8 mouse cellular contexts compared by ENCODE assay signal in genomic region chr11:98774582-98775347, GRCm38 (mm10). TPM values are rescaled to one million over a fixed set of nuclear protein-coding genes. Genes with fewer than 3 reads are reported as not detected.
DNase-seq lines count a peak whose midpoint lies in the region; ATAC-seq and TF ChIP-seq lines count a peak whose summit lies in the region.

TSS of gene Nr1d1 (minus strand) at chr11:98775333.

- peak within 1 kb of the TSS; percentile 84 for H3K4me2 ChIP-seq in intestine, embryonic 14.5 days (ENCODE audit: low read length)
- H3K4me2 ChIP-seq in midbrain, embryonic 11.5 days: peak within 1 kb of the TSS; percentile 56

- H3K36me3 ChIP-seq in intestine, embryonic 14.5 days (ENCODE audit: control insufficient read depth, insufficient read depth, low read length): peaks cover 8% of the 10 kb centered on the region; the same call in 1 of the 2 replicates
- H3K36me3 ChIP-seq in midbrain, embryonic 11.5 days (ENCODE audit: control insufficient read depth, insufficient read depth, low read length): no peaks in the 10 kb centered on the region

- H3K27ac ChIP-seq in layer of hippocampus, adult 2 months: peak within 1 kb of the TSS; percentile 99
- peak within 1 kb of the TSS; percentile 93 for H3K27ac ChIP-seq in intestine, embryonic 14.5 days (ENCODE audit: low read depth)
- 0 out of 2 replicates have a peak within 1 kb of the TSS, but pooled peaks have one; percentile 14 for H3K27ac ChIP-seq in midbrain, embryonic 11.5 days (ENCODE audit: low read depth, low read length)

- no peak for DNase-seq in layer of hippocampus, adult 2 months (ENCODE audit: low spot score in 2 of 2)
- no peak for DNase-seq in layer of hippocampus, adult 9-10 months (ENCODE audit: low spot score)
- DNase-seq in adrenal gland, adult 2 months: no peak
- DNase-seq in gastrocnemius, postnatal 10 days: no peak
- no peak for DNase-seq in intestine, embryonic 14.5 days (ENCODE audit: low spot score)
- DNase-seq in midbrain, embryonic 11.5 days (ENCODE audit: low spot score, missing footprints): no peak
- no peak for DNase-seq in spleen, postnatal 4 days (ENCODE audit: low spot score in 2 of 2)
- DNase-seq in thymus, postnatal 10 days (ENCODE audit: low spot score in 2 of 2): no peak

- H3K9me3 ChIP-seq in intestine, embryonic 14.5 days (ENCODE audit: control insufficient read depth, low read length): no peaks in the 10 kb centered on the region
- no peaks in the 10 kb centered on the region for H3K9me3 ChIP-seq in midbrain, embryonic 11.5 days (ENCODE audit: control insufficient read depth, low read length)

- H3K4me1 ChIP-seq in intestine, embryonic 14.5 days (replicated peaks; ENCODE audit: control insufficient read depth, insufficient read depth, low read length): peaks cover 48% of the 10 kb centered on the region
- peaks cover 40% of the 10 kb centered on the region for H3K4me1 ChIP-seq in midbrain, embryonic 11.5 days (ENCODE audit: control insufficient read depth, insufficient read depth, low read length)

- no peak for TF ChIP-seq CTCF in layer of hippocampus, adult 2 months (conservative IDR thresholded peaks at IDR 0.05)

- no peak for ATAC-seq in intestine, embryonic 14.5 days (replicated peaks; ENCODE audit: low FRiP score, low TSS enrichment, low read depth)
- no peak; the same call in 1 of the 2 replicates for ATAC-seq in midbrain, embryonic 11.5 days (ENCODE audit: low FRiP score)

- WGBS in intestine, embryonic 14.5 days: 1% methylated on average over 22 of the region's 22 CpGs
- WGBS in midbrain, embryonic 11.5 days: 1% methylated on average over 22 of the region's 22 CpGs

- H3K9ac ChIP-seq in intestine, embryonic 14.5 days (ENCODE audit: low read length): peak within 1 kb of the TSS; percentile 39
- H3K9ac ChIP-seq in midbrain, embryonic 11.5 days (ENCODE audit: low read length): peak within 1 kb of the TSS; percentile 49

- peak within 1 kb of the TSS; percentile 88 for H3K4me3 ChIP-seq in layer of hippocampus, adult 2 months
- H3K4me3 ChIP-seq in intestine, embryonic 14.5 days (ENCODE audit: low read depth, low read length): peak within 1 kb of the TSS; percentile 35
- H3K4me3 ChIP-seq in midbrain, embryonic 11.5 days (ENCODE audit: low read depth, low read length): peak within 1 kb of the TSS; percentile 24

- no peaks in the 10 kb centered on the region for H3K27me3 ChIP-seq in intestine, embryonic 14.5 days (replicated peaks; ENCODE audit: control insufficient read depth, insufficient read depth, low read length)
- peaks cover 3% of the 10 kb centered on the region; the same call in 1 of the 2 replicates for H3K27me3 ChIP-seq in midbrain, embryonic 11.5 days (ENCODE audit: control insufficient read depth, insufficient read depth, low read length)

RNA-seq across cellular contexts. Expression of gene Nr1d1, which starts in this region (rescaled TPM):
- 10 to 100 TPM; 93.2 to 94.0 TPM for total RNA-seq in layer of hippocampus, adult 2 months (2021)
- total RNA-seq in adrenal gland, adult 2 months (2021): 100 to 1,000 TPM; 135 to 155 TPM
- 404 and 577 TPM in 2 replicates for polyA plus RNA-seq in adrenal gland, adult 2 months (2012; rRNA removed)
- total RNA-seq in gastrocnemius, postnatal 10 days (2021): 10 to 100 TPM; 42.4 to 58.7 TPM
- 2.5 and 2.8 TPM in 2 replicates for polyA plus RNA-seq in intestine, embryonic 14.5 days (2014; fragmentation: Nextera tagmentation; extraction: Ambion mirVana)
- polyA plus RNA-seq in midbrain, embryonic 11.5 days (2014; fragmentation: Nextera tagmentation; extraction: Ambion mirVana): 0.93 and 1.2 TPM in 2 replicates

Comparison
In these comparisons a context has a peak if more than half of its experiments do, and no peak if none do; other contexts are left out.
1. RNA of gene Nr1d1 (polyA plus RNA-seq): 404 to 577 TPM in adrenal gland, adult 2 months; 2.5 to 2.8 TPM in intestine, embryonic 14.5 days and 0.93 to 1.2 TPM in midbrain, embryonic 11.5 days; every median in the first group is over 100 times any median in the second.
2. H3K27ac ChIP-seq: peak in every context shown above with its lines; median percentile 99 in layer of hippocampus, adult 2 months; 93 in intestine, embryonic 14.5 days; 14 in midbrain, embryonic 11.5 days.
3. H3K4me3 ChIP-seq: peak in every context shown above with its lines; median percentile 88 in layer of hippocampus, adult 2 months; 35 in intestine, embryonic 14.5 days; 24 in midbrain, embryonic 11.5 days.